Mouse (Mus musculus): ENCODE results near the gene Tppp3. TPM values are rescaled to one million over a fixed set of nuclear protein-coding genes. Genes with fewer than 3 reads are reported as not detected.

The Tppp3 gene
- total RNA-seq (2021), result 10 to 100 TPM; 52.8 to 53.4 TPM
- long read RNA-seq, experiment 1, transcript Tppp3-201 (4 exons, 1,127 nt), result major isoform, 12 of 15 reads
- long read RNA-seq, experiment 1, partial matches to known transcripts, result 1 of 15 reads
- long read RNA-seq, experiment 1, other reads (novel, unspliced or antisense), result 2 of 15 reads
- long read RNA-seq, experiment 2, transcript Tppp3-201 (4 exons, 1,127 nt), result major isoform, 8 of 9 reads
- long read RNA-seq, experiment 2, partial matches to known transcripts, result 0 of 9 reads
- long read RNA-seq, experiment 2, other reads (novel, unspliced or antisense), result 1 of 9 reads

GRCm38 (mm10) chr8:105471314-105472015 lies at the start of gene Tppp3:
Gene Tppp3 (minus strand): TSS chr8:105471526.
- Histone ChIP-seq H3K27ac (peak within 1 kb of the TSS; percentile 82), H3K4me3 (peak within 1 kb of the TSS; percentile 74)
- peak; percentile 98 for DNase-seq
- intact Hi-C loops (cut with DNase I), result loop anchor here (2.0 kb wide), 1 partner anchor 33 kb away; no protein-coding TSS in a partner anchor
- TF ChIP-seq CTCF (IDR thresholded peaks at IDR 0.05), result peak; percentile 75

GRCm38 (mm10) chr8:105521061-105521460 lies 49.7 kb upstream of the Tppp3 start:
- intact Hi-C loops (cut with DNase I), result no loop called here
- no peak overlapping the region for H3K27ac ChIP-seq
- H3K4me3 ChIP-seq, result no peak overlapping the region
- DNase-seq, result no peak
- no peak for TF ChIP-seq CTCF (IDR thresholded peaks at IDR 0.05)

DNA sequence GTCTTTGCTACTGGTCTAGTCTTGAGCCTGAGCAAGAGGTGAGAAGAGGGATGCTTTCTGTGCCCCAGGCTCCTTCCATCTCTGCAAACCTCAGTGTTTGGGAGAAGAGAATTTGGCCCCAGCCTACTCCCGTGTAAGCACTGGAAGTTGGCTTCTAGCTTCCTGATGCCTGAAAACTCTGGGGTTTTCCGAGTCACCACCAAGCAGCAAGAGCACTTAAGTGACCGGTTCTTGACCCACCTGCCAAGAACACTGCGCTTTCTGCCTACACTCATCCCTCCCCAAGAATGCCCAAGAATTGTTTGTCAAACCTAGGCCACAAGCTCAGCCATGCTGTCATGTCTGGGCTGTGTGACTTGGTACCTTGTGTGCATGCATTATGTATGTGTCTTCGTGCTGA lies 49.2 kb upstream of the Tppp3 start:
- intact Hi-C loops (cut with DNase I), result no loop called here
- Histone ChIP-seq H3K27ac (no peak overlapping the region), H3K4me3 (no peak overlapping the region)
- no peak for TF ChIP-seq CTCF (IDR thresholded peaks at IDR 0.05)
- DNase-seq, result no peak

- intact Hi-C loops (cut with DNase I), result loop anchor here (2.0 to 5.0 kb wide), 2 partner anchors 13 to 37 kb away; no protein-coding TSS in a partner anchor
- H3K4me3 ChIP-seq, result peak overlapping the region; percentile 74; the same call in 1 of the 2 replicates
- DNase-seq, result no peak
- TF ChIP-seq CTCF (IDR thresholded peaks at IDR 0.05), result no peak
- H3K27ac ChIP-seq, result no peak overlapping the region
Observed at GRCm38 (mm10) chr8:105519591-105519990, 48.3 kb upstream of the Tppp3 start.

GRCm38 (mm10) chr8:105518436-105519313 lies 47.3 kb upstream of the Tppp3 start, which contains the start of gene Hsd11b2:
Gene Hsd11b2 (plus strand): TSS chr8:105518755.
- intact Hi-C loops (cut with DNase I), result loop anchor here (2.0 to 5.0 kb wide), 2 partner anchors 14 to 36 kb away; no protein-coding TSS in a partner anchor
- H3K27ac ChIP-seq, result peak within 1 kb of the TSS; percentile 59
- peak; percentile 17; the same call in 1 of the 2 replicates for TF ChIP-seq CTCF (IDR thresholded peaks at IDR 0.05)
- H3K4me3 ChIP-seq, result peak within 1 kb of the TSS; percentile 74
- DNase-seq, result peak; percentile 83

- intact Hi-C loops (cut with DNase I), result loop anchor here (5.0 kb wide), 1 partner anchor 35 kb away; no protein-coding TSS in a partner anchor
- no peak overlapping the region for H3K4me3 ChIP-seq
- TF ChIP-seq CTCF (IDR thresholded peaks at IDR 0.05), result no peak
- DNase-seq, result no peak
- no peak overlapping the region for H3K27ac ChIP-seq
Observed at GRCm38 (mm10) chr8:105517346-105517745, 46.0 kb upstream of the Tppp3 start.

DNA sequence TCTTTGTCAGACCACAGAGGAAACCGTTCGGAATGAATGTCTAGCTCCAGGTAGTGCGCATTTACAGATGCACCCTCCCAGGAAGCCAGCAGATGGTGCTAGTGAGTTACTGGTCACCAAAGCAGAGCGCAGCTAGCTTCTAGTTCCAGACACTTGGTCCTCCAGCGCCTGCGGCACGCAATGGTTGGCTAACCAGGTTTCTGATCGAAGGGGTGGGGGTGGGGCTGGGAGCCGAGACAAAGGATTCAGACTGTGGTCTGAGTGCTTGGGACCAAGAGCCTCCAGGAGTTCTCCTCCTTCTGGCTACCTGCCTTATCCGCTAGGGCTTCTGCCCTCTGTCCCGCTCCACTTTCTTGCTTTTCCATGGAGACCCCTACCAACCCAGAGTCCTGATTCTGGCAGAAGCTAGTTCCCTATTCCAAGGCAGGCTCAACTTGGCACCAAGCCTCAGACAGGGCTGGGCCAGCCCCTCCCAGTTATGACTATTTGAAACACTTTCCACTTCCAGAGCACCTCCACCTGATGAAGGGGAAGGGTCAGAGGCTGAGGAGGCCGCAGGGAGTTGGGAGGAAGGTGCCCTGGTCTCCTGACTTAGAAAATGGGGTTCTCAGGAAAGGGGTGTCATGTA lies 44.8 kb upstream of the Tppp3 start:
- intact Hi-C loops (cut with DNase I), result loop anchor here (5.0 kb wide), 1 partner anchor 34 kb away; no protein-coding TSS in a partner anchor
- TF ChIP-seq CTCF (IDR thresholded peaks at IDR 0.05), result peak; percentile 82
- Histone ChIP-seq H3K4me3 (peak overlapping the region; percentile 48), H3K27ac (no peak overlapping the region)
- peak; percentile 82 for DNase-seq

DNA sequence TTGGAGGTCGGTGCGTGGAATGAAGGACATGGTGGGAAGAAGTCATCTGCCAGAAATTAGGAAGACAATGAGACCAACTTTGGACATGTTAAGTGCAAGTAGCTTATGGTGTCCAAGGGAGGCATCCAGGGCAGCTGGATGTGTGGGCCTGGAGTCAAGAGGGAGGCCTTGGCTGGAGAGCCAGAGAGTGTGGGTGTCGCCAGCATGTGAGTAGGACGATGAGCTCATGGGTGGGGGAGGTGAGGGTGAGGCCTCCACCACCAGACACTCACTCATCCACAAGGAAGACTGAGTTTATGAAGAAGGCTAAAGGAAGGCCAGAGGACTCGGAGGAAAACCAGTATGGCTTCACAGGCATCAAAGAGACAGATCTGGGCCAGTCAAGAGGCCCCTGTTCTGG lies 43.3 kb upstream of the Tppp3 start:
- no peak for TF ChIP-seq CTCF (IDR thresholded peaks at IDR 0.05)
- Histone ChIP-seq H3K27ac (peak overlapping the region; percentile 68), H3K4me3 (no peak overlapping the region)
- intact Hi-C loops (cut with DNase I), result loop anchor here (1.0 to 5.0 kb wide), 2 partner anchors 32 to 39 kb away; no protein-coding TSS in a partner anchor
- peak; percentile 82 for DNase-seq

GRCm38 (mm10) chr8:105514194-105514593 lies 42.9 kb upstream of the Tppp3 start:
- intact Hi-C loops (cut with DNase I), result no loop called here
- TF ChIP-seq CTCF (IDR thresholded peaks at IDR 0.05), result no peak
- Histone ChIP-seq H3K4me3 (no peak overlapping the region), H3K27ac (no peak overlapping the region; the same call in 1 of the 2 replicates)
- DNase-seq, result no peak

GRCm38 (mm10) chr8:105509997-105510735 lies 38.8 kb upstream of the Tppp3 start:
- Histone ChIP-seq H3K27ac (peak overlapping the region; percentile 28), H3K4me3 (no peak overlapping the region)
- TF ChIP-seq CTCF (IDR thresholded peaks at IDR 0.05), result no peak
- no peak for DNase-seq
- intact Hi-C loops (cut with DNase I), result no loop called here

- intact Hi-C loops (cut with DNase I), result no loop called here
- Histone ChIP-seq H3K27ac (peak overlapping the region; percentile 40; the same call in 1 of the 2 replicates), H3K4me3 (no peak overlapping the region; the same call in 1 of the 2 replicates)
- no peak for TF ChIP-seq CTCF (IDR thresholded peaks at IDR 0.05)
- DNase-seq, result peak; percentile 41
Observed at GRCm38 (mm10) chr8:105508758-105509157, 37.4 kb upstream of the Tppp3 start.

All from gastrocnemius, adult 2 months (tissue).